Mouse (Mus musculus): ENCODE measurements around the gene Nfe2l3. TPM values are rescaled to one million over a fixed set of nuclear protein-coding genes. Genes with fewer than 3 reads are reported as not detected.
"Not testable (repeated sequence)": the region's sequence is repeated elsewhere in the genome, so short reads cannot be mapped to it uniquely, and the experiment has no call there.

Gene Nfe2l3
- 1 to 10 TPM; 3.0 to 4.6 TPM for total RNA-seq (2021)
- long read RNA-seq, experiment 1, partial matches to known transcripts, result 0 of 5 reads
- long read RNA-seq, experiment 1, other reads (novel, unspliced or antisense), result 1 of 5 reads
- long read RNA-seq, experiment 2, partial matches to known transcripts, result 1 of 7 reads
- long read RNA-seq, experiment 2, other reads (novel, unspliced or antisense), result 1 of 7 reads

DNA sequence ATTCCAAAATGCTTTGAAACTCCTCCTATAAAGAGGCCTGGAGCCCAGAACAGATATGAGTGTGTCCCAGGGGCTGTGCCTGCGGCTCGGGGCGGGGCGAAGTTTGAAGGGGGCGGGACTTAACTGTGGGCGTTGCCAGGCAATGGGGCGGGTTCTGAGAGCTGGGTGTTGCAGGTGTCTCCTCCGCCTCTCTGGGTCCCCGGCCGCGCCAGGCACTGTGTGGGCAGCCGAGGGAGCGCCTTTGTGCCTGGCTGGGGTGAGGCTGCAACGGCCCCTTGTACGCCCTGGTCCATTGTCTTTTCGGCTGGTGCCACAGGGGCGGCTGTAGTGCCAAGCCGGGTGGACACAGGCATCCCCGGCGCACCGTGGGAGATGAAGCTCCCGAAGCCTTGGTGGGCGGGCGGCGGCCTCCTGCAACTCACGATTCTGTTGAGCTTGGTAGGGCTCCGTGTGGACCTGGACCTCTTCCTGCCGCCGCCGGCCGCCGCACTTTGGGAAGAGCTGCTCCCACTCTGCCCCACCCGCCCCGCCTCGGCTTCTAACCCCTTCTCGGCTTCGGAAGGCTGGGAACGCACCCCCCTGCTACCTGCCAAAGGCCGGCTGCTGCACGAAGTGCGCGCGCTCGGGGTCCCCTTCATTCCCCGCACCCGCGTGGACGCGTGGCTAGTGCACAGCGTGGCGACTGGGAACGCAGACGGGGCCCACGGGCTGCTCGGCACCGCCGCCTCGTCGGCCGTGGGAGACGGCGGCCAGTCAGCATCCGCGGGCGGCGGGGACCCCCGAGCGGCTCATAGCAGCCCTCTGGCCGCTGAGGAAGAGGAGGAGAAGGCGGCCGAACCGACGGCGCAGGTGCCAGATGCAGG is at the start of gene Nfe2l3:
TSS of gene Nfe2l3 (plus strand) at position 136 of the 863 bp plus-strand sequence.
- DNase-seq (ENCODE audit: low spot score in 2 of 2), result no peak

DNA sequence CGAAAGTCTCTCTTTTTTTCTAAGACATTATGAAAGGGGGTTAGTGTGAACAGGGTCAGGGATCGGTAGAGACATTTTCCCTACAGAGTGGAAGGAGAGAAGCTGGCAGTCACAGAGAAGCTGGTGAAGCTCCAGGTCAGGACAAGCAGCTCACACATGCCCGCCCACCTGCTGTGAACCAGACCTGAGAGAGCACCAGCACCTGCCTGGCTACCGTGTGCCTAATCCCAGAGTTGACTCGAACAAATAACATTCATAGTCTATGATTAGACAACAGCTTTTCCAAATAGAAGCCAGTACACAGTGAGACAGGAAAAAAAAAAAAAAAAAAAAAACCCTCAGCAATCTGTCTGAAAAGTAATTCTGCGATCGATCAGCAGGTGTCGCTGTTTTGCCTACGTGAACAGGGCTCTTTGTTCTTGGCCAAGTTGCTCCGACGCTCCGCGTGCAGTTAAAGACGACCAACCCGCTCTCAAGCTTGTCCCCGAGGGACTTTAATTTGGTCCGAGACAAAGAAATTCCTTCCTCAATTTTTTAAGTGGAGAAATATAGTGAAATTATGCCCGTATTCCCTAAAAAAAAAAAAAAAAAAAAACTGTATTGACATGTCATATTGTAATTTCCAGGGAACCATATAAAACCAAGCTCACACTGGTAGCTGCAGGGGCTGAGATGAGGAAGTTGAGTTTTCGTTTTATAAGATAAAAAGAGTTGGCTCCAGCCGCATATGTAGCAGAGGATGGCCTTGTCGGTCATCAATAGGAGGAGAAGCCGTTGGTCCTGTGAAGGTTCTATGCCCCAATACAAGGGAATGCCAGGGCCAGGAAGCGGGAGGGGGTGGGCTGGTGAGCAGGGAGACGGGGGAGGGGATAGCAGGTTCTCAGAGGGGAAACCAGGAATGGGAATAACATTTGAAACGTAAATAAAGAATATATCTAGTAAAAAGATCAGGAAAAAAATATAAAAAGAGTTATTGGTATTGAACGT is 48.4 kb upstream of the Nfe2l3 start:
- peak; percentile 83 to 93 for DNase-seq (ENCODE audit: low spot score in 2 of 2)

DNA sequence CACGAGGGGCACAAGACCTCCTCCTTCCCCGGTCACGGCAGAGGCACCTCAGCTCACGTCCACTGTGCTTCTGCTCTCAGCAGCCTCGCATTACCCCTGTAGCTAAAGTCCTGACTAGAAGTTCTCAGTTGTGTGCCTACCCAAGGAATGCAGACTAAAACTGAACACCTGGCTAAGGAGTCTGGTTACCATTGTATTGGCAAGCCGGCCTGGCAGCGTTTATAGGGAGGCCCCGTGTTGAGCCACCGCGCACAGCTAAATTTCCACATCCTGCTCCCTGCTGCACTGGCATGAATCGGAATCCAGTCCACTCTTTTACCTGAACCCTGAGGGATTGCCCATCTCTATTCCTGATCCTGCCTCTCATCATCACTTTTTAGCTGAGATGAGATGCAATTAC is 42.0 kb upstream of the Nfe2l3 start:
- DNase-seq (ENCODE audit: low spot score in 2 of 2), result no peak

DNA sequence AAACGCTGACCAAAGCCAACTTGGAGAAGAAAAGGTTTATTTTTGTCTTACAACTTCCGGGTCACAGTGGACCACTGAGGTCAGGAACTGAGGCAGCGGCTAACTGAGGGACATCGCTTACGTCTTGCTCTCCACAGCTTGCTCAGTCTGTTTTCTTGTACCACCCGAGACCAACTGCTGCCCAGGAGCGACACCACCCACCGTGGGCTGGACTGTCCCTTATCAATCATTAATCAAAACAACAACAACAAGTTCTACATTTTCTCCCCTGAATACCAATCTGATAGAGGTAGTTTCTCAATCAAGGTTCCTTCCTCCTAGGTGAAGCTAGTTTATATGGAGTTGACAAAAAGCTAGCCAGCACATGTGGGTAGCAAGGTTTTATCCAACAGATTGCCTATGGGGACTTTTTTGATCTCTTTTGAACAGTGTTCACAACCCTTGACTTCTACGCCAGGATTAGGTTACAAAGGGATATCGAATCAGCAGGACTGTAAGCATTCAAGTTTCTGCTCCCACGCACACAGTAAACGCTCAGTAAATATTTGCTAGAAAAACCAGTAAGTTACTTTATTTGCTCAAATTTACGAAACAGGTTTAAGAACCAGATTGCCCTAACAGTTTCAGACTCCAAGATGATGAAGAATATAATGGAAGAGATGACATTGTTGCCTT is 40.5 kb upstream of the Nfe2l3 start:
- DNase-seq (ENCODE audit: low spot score in 2 of 2), result no peak

DNA sequence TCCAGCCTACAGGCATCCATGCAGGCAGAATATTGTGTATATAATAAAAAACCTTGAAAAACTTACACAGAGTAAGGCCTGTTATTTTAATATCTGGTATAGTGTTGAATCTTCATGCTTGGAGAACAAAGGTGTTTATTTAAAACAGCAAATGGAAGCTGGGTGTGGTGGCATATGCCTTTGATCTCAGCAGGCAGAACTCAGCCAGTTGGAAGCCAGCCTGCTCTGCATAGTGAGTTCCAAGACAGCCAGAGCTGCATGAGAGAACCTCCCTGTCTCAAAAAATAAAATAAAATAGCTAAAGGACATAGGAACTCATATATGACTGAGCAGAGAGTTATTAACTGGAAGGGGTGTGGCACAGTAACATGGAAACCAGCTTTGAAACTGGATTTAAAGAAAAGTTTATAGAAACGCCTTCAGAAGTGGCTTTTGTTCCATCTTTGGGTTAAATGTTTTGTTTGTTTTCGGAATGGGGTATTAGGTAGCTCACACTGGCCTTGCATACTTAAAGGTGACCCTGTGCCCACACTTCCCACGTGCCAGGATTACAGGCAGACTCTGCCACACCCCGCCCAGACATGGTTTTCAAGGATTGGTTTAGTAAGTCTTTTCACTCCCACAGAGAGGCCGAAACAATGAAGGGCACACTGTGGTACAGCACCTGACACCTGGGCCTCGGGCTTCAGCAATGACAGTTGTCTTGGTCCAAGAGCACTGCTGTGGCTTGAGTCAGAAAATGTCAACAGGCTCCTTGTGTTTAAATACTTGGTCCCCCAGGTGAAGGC is 38.9 kb upstream of the Nfe2l3 start:
- no peak for DNase-seq (ENCODE audit: low spot score in 2 of 2)

DNA sequence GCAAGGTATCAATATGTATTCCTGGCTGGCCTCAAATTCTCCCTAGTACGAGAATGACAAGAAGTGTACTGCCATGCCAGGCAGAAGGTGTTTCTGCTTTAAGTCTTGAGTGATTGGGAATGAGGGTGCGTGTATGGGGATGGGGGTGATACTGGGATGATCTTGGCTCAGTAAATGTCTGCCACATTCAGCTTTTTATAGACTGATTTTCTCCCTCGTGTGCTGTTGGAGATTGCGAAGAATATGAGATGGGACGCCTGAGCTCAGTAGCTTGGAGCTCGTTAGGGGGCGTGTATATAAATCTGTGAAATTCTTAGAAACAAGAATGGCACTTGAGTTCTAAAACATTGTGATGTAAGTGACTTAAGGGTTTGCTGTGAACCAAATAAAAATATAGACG is 38.1 kb upstream of the Nfe2l3 start:
- DNase-seq (ENCODE audit: low spot score in 2 of 2), result not testable (repeated sequence)

DNA sequence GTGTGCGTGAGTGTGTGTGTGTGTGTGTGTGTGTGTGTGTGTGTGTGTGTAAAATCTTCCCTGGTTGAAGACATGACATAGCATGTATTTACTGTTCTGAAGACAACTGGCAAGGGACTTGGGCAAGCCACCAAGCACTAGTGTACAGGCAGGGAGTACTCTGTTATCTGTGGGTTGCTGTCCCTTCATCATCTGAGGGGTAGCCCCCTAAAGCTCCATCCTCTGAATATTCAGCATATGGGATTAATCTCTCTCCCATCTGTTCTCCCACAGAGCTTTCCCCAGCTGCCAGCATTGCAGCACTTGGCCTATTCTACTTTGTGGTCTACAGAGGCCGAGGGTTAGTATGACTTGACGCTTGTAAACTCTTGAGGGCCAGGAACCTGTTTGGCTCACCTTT is 37.5 kb upstream of the Nfe2l3 start:
- DNase-seq (ENCODE audit: low spot score in 2 of 2), result not testable (repeated sequence)

DNA sequence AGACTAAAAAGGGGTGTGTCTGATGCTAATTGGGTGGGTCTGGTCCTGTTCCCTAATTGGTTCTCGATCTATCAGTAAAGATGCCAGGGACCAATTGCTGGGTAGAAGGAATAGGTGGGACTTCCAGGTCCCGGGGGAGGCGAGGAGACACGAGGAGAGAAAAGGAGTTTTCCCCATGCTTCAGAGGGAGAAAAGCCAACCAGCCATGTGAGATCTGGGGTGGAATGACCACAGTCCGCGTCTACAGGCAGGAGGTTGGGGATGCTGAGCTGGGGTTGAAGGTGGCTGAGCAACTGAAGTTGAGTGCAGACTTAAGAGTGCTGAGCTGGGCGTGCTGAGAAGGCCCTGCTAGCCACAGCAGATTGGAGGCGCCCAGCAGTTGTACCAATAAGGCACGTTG is 37.0 kb upstream of the Nfe2l3 start:
- DNase-seq (ENCODE audit: low spot score in 2 of 2), result no peak

DNA sequence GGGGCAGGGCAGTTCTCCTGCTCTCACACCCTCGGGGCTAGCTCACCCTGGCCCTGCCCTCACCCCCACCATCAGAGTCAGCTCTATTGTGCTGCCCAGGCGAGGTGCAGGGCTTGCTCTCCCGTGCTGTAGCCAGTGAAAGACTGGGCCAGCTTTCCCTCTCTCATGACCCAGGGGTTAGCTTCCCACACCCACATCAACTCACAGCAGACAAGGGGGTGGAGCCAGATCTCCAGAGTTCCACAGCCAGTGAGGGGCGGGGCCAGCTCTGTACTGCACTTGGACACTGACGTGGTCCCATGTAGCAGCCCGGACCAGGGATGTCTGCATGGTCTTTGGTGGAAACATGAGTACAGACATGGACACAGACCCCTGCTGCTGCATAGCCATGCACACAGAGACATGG is 33.4 kb upstream of the Nfe2l3 start:
- no peak for DNase-seq (ENCODE audit: low spot score in 2 of 2)

DNA sequence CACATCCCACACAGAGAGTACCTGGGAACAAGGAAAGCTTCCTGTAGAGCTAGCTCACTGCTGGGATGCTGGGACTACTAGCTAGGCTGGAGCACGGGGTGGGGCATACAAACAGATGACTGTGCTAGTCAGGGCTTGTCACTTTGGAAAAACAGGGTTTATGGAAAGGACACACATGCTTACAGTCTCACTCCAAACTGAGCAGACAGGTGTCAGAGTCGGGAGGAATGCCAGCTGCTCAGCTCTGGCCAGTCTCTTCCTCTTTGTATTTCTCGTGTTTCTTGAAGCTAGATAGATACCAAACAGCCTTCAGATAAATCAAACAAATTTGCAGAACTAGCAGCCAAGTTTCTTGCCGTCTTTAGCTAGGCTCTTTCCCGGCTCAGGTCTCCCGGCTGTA is 31.2 kb upstream of the Nfe2l3 start:
- no peak for DNase-seq (ENCODE audit: low spot score in 2 of 2)

DNA sequence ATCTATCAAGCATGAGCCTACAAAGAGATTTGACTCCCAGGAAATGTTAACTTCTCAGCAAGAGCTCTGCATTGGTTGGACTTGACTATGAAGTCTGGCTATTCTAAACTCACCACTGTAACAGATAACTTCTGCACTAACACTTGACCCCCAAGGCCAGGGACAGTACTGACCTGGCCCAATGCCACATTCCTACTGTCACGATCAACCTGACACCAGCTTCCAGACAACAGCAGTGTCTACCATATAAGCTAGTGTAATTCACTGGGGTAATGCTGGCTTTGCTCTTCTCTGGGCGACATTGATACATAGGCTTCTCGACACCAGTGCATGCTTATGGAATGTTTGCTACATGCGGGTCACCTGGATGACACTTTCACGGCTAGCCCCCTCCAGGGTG is 28.9 kb upstream of the Nfe2l3 start:
- no peak for DNase-seq (ENCODE audit: low spot score in 2 of 2)

DNA sequence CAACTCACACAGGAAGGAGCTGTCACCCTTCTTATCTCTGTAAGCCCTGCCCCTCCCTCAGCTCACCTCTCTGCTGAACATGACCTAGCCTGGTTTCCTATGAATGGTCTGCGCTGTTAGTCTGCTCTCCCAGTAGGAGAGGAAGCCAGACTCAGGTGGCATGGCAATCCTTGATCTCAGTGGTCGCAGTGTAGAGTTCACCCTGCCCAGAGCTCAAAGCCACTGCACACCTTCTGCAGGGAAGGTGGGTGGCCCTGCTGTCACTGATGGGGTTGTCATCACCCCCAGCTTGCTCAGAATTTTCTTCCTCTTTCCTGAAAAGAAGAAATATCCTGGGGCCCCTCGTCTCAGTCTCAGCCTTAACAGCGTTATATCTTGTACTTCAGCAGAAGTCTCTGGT is 28.0 kb upstream of the Nfe2l3 start:
- no peak for DNase-seq (ENCODE audit: low spot score in 2 of 2)

DNA sequence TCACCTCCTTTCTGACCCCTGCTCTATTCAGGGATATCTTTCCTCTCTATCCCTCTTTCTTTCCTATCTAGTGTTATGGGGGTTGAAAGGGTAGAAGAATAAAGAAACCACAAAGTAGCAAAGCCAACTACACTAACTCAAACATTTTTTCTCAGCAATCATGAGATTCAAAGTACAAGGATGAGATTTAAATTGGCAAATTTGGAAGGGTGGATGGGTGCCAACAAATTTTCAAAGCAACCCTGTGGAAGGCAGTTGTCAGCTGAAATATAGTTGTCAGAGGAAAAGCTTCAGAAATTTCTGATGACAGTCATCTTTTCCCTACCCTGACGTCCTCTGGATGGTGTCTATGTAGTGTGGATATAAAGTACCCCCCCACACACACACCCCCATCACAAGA is 16.0 kb upstream of the Nfe2l3 start:
- peak in 1 of 2 experiments; percentile 50 for DNase-seq (ENCODE audit: low spot score in 2 of 2)

DNA sequence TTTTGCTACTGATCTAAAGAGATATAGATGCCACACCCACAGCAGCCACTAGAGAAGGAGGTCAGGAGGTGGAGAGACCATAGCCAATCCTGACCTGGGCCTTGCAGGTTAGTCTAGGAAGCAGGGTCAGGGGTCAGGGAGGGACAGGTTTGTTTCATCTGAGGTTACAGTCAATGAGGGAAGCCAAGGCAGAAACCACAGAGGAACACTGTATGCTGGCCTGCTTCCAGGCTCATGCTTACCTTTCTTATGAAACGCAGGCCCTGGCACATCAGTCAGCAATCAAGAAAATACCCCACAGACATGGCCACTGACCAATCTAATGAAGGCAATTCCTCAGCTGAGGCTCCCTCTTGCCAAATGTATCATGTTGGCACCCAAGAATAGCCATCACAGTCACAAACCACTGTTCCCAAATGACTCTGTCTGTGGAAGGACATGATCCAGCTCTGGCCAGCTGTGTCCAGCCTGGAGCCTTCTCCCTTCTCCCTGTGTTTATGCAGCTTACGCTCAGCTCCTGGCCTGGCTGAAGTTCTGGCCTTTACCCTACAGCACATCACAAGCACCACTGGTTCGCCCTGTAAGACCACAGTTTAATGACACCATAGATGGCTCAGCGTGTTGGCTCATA is 15.0 kb upstream of the Nfe2l3 start:
- DNase-seq (ENCODE audit: low spot score in 2 of 2), result no peak

DNA sequence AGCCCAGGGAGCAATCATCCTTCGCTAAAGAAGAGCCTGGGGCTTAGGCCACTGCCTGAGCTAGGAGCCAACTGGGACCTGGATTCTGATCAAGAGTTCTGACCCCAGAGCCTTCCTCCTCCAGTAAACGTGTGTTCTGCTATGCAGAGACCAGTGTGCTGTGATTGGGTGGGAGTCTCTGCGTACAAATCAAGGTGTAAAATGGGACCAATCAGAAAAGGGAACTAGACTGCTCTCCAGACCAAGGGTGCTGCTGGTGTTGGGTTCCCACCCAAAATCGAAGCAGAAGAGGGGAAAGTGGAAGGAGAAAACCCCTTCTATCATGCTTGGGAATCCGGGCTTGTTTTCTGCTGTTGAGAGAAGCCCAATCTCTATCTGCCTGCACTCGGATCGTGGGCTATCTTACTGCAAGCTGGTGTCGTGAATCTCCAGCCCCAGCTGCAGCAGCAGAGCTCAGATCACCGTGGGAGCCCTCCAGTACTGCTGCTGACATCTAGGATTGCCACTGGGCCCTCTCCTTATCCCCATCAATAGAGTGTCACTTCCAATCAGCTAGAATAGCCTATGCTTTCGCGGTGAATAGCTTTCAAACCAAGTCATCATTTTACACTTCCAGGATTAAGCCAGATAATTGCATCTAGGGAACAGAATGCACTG is 8.9 kb upstream of the Nfe2l3 start:
- DNase-seq (ENCODE audit: low spot score in 2 of 2), result no peak

DNA sequence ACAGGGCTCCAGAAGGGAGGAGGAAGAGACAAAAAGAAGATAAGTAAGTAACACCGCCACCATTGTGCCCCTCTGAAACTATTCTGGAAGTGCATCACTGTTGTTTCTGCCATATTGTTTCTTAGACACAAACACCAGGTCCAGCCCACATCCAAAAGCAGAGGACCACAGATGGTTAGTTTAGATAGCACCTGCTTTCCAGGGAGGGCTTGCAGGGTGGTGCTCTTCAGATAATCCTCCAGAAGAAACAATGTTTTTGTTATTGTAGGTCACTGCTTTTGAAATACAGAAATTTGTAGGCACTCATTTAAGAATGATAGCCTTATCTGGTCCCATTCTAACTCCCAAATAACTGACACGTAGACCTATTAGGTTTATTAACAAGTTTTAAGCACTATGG is 7.9 kb upstream of the Nfe2l3 start:
- no peak for DNase-seq (ENCODE audit: low spot score in 2 of 2)

DNA sequence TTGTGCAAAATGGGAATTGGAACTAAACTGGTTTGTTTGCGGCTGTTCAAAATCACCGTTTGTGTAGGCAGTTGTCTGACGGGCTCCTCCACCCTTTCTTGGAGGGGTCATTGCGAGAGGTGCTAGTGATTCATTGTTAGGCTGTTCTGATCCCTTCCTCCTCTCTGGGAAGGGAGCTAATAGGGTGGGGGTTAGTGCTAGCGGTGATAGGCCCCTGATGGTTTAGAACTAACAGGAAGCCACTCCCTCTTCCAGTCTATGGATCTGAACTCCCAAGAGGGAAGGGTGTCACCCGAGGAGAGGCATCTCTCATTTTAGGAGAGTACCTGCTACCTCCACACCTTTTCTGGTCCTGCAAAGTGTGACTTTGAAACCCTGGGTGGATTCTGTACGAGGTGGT is 1.8 kb downstream of the Nfe2l3 start:
- no peak for DNase-seq (ENCODE audit: low spot score in 2 of 2)

DNA sequence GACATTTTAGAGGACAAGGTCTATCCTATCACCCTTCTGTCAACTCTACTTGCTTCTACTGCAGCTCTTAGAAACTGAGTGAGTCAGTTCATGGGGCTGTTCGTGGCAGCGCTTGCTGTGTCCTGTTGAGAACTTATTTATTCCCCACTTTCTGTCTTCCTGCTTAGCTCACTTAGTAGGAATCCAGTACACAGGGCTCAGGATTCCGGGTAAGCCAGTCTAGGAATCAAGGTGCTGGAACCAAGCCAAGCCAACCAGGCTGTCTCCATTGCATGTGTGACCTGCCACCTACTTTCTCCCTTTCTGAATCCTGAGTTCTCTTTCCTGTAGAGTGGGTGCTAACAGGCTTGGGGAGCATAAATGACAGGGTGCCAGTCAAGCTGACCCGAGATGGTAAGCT is 5.2 kb downstream of the Nfe2l3 start:
- DNase-seq (ENCODE audit: low spot score in 2 of 2), result no peak

DNA sequence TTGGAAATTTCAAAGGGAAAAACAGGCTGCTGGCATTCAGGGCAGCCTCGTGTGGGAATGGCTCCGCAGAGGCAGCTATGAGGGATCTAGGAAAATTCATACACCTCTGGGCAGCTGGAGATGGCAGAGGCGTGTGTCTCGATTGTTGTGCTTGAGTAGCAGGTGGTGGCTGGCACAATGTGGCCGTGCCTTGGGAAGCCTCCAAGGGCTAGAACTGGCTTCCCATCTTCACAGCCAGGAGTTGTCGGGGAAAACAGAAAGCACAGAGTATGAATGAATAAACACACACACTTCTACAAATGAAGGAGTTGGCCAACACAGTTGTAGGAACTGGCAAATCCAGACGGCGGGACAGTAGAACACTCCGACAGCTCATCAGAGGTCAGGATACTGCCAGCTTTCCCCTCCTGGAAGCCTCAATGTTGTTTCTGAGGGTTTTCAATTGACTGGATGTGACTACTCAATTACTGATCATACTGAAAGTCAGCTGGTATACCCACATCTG is 6.4 kb downstream of the Nfe2l3 start:
- no peak for DNase-seq (ENCODE audit: low spot score in 2 of 2)

Measured in layer of hippocampus, postnatal 14 days (tissue).